Mouse (Mus musculus): ENCODE data around the gene Stk10.
"Not testable (repeated sequence)": the region's sequence is repeated elsewhere in the genome, so short reads cannot be mapped to it uniquely, and the experiment has no call there.

The Stk10 gene

DNA sequence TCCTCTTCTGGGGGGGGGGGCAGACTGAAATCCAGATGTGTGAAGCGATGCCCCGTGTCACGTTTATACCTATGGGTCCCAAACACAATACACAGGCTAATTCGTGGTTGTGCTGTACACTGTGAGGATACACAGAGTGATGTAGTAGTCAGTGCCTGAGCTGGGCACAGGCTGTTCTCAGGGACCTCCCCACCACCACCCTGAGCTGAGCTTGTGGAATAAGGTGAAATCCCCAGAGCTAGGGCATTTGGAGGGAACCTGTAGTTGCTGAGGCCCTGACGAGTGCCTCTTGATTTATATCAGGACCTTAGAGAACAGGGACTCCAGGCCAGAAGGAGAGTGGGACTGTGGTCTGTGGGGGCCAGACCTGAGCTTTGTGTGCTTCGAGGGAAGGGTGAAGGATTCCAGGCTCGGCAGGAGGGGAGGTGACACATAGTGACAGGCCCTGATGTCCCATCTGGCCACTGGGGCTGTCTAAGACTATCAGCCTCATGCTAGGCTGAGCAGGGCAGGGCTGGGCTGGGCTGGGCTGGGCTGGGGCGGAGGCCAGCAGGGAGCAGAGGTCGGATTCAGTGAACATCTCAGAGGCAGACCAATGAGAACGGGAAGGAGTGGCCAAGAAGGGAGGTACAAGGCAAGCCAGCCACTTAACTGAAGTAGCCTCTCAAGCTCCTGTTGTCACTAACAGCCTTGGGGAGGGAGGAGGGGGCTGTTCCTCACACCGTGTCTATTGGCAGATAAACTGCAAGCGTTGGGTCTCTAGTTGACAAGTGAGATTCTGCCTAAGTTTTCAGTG lies 68.6 kb downstream of the Stk10 start:
- no peak for DNase-seq (ENCODE audit: low spot score in 2 of 2)

DNA sequence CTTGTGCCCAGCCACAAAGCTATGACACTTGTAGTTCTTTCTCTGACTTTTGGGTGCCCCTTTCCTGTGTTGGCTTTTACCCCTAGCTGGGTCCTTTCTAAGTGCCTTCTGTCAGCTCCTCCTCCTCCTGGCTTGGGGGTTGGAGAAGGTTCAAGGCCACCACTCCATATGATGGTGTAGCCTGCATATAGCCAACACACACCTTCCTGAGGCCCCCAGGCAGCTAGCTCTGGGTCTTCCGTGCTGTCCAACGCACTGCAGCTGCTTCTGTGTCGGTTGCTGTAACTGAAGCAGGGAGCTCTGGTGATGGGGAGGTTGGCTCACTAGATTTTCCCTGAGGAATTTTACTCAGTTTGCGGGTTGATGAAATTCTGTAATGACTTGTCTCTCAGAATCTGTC lies 71.6 kb downstream of the Stk10 start:
- DNase-seq (ENCODE audit: low spot score in 2 of 2), result no peak

DNA sequence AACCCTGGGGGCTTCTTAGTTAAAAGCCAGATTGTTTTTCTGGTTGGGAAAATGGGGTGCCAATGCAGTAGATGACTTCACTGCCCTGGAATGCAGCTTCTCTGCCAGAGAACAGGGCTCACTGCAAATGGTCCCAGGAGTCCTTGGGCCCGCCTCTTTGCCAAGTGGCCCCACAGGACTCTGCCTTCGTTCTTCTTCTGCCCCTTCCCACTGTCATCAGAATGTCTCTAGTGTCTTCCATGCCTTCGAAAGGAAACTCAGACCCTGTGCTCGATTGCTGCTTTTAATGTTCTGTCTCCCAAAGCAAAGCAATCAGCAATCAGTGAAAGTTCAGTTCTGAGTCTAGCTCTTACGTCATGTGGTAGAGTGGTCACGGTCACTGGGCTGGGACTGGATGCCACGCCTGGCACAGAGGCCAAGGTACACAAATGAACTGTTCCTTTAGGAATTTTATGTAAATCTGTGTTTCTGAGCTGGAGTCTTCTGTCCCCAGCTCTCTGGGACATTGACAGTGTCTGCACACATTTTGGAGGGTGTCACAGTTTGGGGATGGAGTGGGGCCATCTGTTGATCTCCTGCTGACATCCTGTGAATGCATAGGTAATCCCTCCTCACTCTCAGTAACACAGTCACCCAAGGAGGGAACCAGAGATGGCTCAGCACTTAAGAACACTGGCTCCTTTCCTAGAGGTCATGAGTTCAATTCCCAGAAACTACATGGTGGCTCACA lies 72.2 kb downstream of the Stk10 start:
- DNase-seq (ENCODE audit: low spot score in 2 of 2), result no peak

DNA sequence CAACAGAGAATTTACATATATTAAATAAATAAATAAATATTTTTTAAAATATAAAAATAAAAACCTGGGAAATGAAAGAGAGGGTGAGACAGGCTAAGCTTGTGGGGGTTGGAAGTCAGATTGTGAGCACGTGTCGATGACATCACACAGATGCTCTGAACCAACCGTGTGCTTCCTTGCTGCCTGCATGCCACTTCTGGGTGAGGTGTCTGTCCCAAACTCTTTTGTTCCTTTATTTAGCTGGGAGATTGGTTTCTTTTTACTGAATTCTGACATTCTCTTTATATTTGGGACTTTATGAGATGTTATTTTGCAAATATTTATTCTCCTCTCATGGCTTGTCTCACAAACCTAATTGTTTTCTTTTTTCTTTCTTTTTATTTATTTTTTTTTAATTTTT lies 72.8 kb downstream of the Stk10 start:
- no peak for DNase-seq (ENCODE audit: low spot score in 2 of 2)

DNA sequence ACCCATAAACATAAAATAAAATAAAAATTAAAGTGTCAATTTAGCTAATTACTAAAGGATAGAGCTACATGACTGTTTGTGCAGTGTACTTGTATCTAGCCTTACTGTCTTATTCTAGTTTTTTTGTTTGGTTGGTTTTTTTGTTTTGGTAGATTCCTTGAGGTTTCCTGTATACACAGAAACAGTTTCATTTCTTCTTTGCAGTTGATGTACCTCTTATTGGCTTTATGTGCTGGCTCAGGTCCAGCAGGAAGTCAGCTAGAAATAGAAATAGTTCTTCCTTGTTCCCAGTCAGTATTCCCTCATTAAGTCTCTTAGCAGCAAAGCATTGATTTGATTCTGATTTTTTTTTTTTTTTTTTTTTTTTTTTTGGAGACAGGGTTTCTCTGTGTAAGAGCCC lies 74.2 kb downstream of the Stk10 start:
- no peak for DNase-seq (ENCODE audit: low spot score in 2 of 2)

DNA sequence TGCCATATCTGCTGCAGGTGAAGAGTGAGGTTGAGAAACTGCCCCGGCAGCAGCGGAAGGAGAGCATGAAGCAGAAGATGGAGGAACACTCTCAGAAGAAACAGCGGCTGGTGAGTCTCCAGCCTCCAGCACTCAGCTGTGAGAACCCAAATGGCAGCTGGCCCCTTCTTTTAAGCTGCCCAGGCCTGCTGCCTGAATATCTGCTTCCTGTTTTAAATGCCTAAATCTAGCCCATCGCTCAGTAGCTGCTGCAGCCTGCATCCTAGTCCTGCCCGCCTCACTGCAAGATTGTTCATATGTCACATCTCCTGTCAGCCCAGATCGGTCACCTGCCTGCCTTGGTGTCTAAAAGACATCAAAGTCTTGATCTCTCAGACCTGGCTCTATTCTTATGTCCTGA lies 77.5 kb downstream of the Stk10 start:
- no peak for DNase-seq (ENCODE audit: low spot score in 2 of 2)

DNA sequence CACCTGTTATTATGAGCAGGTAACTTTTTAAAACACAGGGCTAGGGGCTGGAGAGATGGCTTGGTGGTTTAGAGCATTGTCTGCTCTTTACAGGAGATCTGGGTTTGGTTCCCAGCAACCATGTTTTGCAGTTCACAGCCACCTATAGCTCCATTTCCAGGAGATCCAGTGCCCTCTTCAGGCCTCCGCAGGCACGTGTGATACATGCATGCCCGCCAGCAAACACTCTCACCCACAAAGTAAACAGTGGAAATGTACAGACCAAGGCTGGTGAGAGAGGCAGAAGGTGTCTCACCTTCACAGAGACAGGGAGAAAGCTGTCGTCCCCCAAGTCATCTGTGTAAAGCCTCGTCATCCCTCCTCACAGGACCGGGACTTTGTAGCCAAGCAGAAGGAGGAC lies 79.2 kb downstream of the Stk10 start:
- DNase-seq (ENCODE audit: low spot score in 2 of 2), result no peak

DNA sequence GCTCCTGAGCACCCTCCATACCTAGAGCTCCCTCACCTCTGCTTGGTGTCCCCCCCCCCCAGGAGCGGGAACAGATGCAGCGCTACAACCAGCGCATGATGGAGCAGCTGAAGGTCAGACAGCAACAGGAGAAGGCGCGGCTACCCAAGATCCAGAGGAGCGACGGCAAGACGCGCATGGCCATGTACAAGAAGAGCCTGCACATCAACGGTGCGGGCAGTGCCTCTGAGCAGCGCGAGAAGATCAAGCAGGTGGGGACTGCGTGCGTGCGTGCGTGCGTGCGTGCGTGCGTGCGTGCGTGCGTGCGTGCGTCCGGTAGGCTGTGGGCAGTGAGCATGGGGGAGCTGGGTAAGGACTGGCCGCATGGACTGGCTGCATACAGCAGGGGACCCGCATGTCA lies 81.4 kb downstream of the Stk10 start:
- DNase-seq (ENCODE audit: low spot score in 2 of 2), result no peak

DNA sequence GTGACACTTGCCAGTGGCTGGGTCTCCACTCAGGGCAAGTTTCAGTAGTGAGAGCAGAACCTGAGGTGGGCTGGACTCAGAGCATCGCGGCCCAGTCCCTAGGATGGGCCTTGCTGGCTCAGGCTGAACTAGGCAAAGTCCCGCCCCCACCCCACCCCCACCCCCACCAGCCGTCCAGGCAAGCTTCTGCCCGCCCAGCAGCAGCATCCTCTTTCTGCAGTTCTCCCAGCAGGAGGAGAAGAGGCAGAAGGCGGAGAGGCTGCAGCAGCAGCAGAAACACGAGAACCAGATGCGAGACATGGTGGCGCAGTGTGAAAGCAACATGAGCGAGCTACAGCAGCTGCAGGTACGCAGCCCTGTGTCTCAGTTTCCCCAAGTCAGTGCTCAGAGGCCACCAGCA lies 82.5 kb downstream of the Stk10 start:
- no peak for DNase-seq (ENCODE audit: low spot score in 2 of 2)

DNA sequence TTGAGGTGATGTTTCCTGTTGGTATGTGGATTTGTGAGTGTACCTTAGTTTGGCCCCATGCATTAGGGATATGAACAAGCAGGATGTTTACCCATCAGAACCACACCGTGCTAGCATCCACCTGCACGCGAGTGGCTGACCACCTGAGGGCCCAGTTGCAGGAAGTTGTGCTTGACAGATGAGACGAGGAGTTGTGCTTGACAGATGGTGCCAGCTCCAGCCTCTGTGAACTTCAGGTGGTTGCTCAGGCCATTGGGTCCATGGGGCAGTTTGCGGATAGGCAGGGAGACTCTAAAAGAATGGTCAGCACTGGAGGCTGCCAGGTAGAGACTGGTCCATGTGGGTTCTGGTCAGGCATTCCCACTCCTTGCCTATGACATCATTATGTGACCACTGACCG lies 83.0 kb downstream of the Stk10 start:
- DNase-seq (ENCODE audit: low spot score in 2 of 2), result no peak

DNA sequence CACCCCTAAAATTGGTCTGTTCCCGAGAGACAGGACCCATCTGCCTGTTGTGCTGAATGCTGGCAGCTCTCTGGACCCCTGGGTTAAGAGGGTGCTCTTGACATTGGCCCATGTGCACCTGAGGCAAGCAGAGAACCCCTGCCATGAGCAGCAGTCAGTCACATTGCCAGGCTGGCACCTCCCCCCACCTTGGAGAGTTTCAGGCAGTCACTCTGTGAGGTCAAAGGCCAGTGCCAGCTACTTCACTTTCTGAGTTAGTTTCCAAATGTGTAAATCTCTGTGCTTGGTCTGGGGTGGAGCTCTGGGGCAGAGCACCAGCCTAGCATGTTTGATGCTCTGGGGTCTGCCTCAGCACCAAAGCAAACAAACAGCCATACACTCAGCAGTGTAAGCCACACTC lies 84.9 kb downstream of the Stk10 start:
- no peak for DNase-seq (ENCODE audit: low spot score in 2 of 2)

DNA sequence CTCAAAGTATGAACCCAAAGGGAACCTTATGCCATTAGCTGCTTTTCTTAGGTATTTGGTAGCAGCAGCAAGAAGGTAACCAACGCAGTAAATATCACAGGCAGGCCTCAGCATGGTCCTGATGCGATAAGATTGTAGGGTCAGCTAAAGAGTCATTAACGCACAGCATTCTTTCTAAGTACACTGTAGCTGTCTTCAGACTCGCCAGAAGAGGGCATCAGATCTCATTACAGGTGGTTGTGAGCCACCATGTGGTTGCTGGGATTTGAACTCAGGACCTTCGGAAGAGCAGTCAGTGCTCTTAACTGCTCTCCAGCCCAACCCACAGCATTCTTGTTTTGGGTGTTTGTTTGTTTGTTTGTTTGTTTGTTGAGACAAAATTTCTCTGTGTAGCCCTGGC lies 85.5 kb downstream of the Stk10 start:
- not testable (repeated sequence) for DNase-seq (ENCODE audit: low spot score in 2 of 2)

DNA sequence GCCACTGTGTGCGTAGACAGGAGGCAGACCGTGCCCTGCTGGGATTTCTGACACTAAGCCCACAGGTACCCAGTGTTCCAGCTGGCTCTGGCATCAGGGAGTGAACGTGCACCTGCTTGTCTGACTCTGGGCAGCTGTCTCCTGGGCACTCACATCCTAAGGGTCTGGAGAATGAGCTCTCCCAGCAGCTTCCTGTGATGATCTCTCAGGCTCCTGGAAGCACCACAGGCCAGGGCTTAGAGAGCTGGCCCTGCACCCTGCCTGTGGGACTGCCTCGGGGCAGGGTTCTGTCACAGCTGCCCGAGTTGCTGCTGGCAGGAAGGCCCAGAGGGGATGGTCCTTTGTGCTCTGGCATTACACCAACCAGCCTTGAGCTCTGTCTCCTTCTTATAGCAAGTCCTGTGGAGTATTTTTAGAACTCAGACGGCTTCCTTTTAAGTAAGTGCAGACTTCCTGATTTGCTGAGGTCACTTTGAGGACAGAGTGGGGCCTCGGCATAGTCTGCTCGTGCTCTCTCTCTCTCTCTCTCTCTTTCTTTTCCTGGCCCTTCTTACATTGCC lies 86.2 kb downstream of the Stk10 start:
- no peak for DNase-seq (ENCODE audit: low spot score in 2 of 2)

DNA sequence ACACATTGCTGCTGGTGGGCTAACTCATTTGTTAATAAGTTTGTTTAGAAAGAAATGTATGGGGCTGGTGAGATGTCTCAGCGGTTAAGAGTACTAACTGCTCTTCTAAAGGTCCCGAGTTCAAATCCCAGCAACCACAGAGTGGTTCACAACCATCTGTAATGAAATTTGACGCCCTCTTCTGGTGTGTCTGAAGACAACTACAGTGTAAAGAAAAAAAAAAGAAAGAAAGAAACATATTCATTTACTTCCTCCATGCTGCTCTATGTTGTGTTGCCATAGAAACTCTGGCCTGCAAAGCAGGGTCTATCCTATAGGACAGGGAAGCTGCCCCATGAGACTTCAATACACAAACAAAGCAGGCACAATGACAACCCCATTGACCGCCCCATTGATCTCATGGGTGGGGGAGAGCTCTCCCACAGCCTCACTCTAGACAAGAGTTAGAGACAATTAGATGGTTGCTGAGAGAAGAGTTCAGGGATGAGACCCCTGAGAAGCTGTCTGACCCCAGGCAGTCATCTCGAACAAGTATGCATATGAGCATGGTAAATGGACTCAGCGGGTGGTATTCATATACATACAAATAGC lies 86.9 kb downstream of the Stk10 start:
- no peak for DNase-seq (ENCODE audit: low spot score in 2 of 2)

DNA sequence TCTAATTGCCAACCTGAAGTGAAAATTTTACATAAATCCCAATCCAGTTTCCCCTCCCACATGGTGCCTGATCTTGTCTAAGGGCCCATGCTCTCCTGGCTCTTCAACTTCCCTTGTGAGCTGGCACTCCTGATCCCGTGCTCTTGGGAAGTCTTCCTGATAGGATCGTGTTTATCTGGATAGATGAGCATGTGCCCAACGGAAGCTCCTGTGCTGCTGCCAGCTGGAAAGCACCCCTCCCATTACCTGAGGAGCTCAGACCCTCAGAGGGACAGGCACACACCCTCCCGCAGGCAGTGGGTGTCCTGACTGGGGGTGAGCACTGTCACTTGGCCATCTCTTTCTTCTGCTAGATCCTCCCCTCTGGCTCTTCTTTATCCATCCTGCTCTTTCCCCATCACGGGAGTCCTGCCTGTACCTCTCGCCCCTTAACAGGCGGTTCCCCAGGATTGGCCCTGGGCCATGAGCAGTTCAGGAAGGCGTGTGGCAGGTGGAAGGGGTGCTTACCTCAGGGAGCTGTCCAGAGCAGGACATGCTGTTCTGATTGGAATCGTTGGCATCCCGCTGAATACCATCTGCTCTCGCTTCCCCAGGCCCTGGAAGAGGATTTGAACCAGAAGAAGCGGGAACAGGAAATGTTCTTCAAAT lies 88.8 kb downstream of the Stk10 start:
- no peak for DNase-seq (ENCODE audit: low spot score in 2 of 2)

DNA sequence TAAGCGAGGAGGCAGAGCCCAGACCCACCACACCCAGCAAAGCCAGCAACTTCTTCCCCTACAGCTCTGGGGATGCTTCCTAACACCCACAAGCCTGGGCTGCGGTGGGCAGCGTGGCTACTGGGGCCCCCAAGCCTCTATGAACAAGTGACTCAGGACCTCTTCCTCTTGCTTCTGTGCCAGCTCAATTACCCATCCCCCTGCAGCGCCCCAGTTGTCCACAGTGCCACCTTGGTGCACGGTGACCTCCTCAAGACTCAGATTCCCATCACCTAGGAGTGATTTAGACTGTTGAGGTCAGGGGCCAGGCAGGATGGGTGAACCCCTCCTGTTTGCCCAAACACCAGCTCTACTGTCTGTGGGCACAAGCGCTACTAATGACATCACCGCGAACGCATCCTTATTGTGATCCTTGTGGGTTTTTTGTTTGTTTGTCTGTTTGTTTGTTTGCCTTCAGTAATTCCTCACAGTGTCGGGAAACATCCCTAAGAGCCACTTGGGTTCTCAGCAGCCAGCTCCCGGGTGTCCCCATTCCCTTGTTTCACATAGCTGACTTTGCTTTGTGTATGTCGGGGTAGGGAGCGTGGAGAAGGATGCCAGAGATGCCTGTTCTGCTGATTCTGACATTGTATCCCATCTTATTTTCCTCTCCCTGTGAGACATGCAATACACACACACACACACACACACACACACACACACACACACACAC lies 89.5 kb downstream of the Stk10 start:
- no peak for DNase-seq (ENCODE audit: low spot score in 2 of 2)

DNA sequence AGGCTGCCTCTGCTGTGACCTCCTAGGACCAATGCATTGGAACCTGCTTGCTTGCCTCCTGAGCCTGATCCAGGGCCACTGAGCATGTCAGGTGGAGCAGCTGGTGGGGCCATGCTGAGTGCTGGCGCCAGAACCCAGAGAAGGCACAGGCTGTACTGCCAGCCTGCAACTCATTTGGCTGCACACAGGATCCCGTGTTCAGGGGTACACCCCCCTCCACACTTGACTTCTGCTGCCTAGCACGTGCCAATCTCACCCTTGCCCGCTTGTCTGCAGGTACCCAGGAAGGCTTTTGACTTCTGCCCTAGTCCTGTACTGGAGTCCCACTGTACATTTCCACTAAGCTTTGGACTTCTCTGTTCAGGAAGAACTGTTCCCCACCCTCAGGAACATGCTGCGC lies 90.1 kb downstream of the Stk10 start:
- DNase-seq (ENCODE audit: low spot score in 2 of 2), result no peak

DNA sequence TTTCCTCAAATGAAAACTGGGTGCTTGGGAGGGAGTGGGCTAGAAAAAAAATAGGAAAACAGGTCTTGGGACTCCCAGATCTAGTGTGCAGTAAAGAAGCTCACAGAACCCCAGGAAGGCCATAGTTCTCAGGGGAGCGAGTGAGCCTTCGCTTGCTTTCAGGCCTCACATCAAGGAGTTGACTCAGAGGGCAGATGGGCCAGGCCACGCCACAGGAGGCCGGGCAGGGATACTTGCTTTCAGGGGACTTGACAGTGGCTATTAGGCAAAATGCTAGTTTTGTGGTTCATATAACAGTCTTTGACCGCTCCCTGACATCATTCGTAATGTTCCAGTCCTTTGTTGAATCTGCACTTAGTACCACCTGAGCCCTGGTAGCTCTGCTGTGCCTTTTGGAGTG lies 90.8 kb downstream of the Stk10 start:
- no peak for DNase-seq (ENCODE audit: low spot score in 2 of 2)

DNA sequence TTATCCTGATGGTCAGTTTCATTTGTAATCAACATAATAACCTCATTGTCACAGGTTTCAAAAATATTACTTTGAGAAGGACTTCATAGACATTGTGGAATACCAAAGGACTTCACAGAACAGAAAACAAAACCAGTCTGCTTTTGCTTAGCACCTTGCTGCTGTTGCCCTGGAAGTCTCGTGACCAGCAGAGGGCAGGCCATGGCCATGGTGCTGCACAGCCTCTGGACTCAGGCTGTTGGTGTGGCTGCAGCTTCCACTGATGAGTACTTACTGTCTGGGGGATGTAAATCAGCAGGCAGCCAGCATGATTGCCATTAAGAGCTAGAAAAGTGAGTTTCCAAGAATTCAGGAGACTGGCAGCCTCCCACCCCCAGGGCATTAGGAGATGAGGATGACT lies 92.6 kb downstream of the Stk10 start:
- peak in 1 of 2 experiments; percentile 40 for DNase-seq (ENCODE audit: low spot score in 2 of 2)

DNA sequence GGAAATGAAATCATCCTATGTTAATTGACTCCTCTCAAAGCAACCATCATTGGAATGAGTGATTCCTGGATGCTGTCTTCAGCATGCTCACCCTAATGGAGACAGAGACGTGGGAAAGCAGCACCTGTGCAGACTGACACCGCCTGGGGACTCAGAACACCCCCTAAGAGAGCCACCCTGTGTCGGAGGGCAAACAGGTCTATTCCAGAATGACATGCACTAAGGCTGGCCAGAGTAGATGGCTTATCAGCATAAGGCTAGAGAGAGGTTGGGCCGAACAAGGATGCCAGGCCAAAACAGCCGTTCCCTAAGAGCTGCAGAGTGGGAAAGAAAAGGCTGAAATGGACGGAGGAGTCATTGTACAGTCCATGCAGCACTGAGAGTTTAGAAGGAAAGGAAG lies 93.0 kb downstream of the Stk10 start:
- no peak for DNase-seq (ENCODE audit: low spot score in 2 of 2)

DNA sequence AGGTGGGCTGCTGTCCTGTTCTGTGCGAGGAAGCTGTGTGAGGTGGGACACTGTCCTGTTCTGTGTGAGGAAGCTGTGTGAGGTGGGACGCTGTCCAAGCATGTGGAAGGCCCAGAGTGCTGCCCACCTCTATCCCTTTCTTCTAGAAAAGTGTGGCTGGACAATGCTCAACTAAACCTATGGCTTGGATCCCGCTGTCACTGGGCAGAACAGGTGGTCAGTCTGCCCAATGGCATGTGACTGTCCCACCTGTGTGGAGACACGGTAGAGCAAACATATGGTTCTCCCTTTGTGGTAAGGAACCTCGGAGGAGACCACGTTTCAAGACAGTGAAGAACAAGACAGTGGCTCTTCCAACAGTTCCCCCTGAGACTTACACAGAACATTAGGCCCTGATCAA lies 94.8 kb downstream of the Stk10 start:
- DNase-seq (ENCODE audit: low spot score in 2 of 2), result no peak

Data from urinary bladder, postnatal 4 days (tissue).